Comparison of ENCODE assay signal across 8 mouse cellular contexts in the genomic region with DNA sequence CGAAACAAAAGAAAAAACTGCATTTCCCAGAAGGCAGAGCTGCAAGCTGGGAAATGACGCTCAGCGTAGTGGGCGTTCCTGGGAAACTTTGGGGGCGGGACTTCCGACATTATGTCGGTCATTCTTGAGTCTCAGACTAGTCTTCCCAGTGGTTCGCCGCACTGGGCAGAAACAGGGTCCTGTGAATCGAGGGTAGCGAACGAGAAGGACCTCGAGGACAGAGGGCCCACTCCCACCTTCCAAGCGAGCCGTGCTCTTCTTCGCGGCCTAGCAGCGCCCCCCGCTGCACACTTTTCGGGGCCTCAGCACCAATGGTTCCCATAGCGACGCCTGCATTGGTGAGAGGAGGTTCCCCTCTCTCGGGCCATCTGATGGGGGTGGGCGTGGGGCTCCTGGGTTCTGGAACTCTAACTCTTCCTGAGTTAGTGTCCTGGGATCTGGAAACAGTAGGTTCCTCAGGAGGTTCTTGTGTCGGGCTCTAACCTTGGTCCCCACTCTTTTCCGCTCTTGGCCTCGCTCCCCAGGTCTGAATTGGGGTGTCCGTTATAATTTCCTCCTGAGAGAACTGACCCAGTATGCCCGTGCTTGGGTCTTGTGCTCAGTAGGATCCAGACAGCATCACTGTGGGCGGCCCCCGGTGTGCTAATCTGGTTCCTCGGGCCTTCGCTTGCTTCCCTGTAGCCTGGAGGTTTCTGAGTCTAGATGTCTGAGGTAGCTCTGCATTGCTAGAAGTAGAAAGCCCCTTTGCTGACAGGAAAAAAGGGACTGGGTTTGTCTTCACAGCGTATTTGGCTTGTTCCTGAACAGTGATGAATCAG. TPM values are rescaled to one million over a fixed set of nuclear protein-coding genes. Genes with fewer than 3 reads are reported as not detected.
DNase-seq lines count a peak whose midpoint lies in the region; ATAC-seq lines count a peak whose summit lies in the region.

No protein-coding gene starts in this region.

- 0 out of 2 replicates have a peak, but pooled peaks cover 3% of the 10 kb centered on the region for H3K4me1 ChIP-seq in intestine, embryonic 15.5 days (replicated peaks)

- ATAC-seq in intestine, embryonic 15.5 days: peak; percentile 95
- peak; percentile 96 for ATAC-seq in megakaryocyte-erythroid progenitor cell, adult 5-6 weeks (replicated peaks; ENCODE audit: low FRiP score, low TSS enrichment, poor library complexity, severe bottlenecking)

- H3K9me3 ChIP-seq in intestine, embryonic 15.5 days: no peaks in the 10 kb centered on the region

- WGBS in intestine, embryonic 15.5 days: 32% methylated on average over 34 of the region's 34 CpGs

- DNase-seq in adrenal gland, postnatal 10 days: peak; percentile 86
- DNase-seq in embryo, embryonic 9.5 days (ENCODE audit: extremely low spot score): peak; percentile 70
- DNase-seq in gastrocnemius, postnatal 4 days (ENCODE audit: low spot score in 2 of 2): peak; percentile 46 to 76
- peak; percentile 74 for DNase-seq in left cerebral cortex, postnatal 14 days (ENCODE audit: low spot score in 2 of 2)
- DNase-seq in right cerebral cortex, postnatal 25 days: peak; percentile 79
- peak; percentile 62 to 73 for DNase-seq in urinary bladder, postnatal 36 days (ENCODE audit: low spot score in 2 of 2)

- H3K4me3 ChIP-seq in intestine, embryonic 15.5 days (replicated peaks): peak overlapping the region; percentile 61

- H3K4me2 ChIP-seq in intestine, embryonic 15.5 days (replicated peaks): peak overlapping the region; percentile 71

- no peak overlapping the region for H3K27ac ChIP-seq in intestine, embryonic 15.5 days

- H3K36me3 ChIP-seq in intestine, embryonic 15.5 days: no peaks in the 10 kb centered on the region

- intact Hi-C loops in left cerebral cortex, postnatal 14 days (cut with DNase I): no loop called here

- peak overlapping the region; percentile 59 for H3K9ac ChIP-seq in intestine, embryonic 15.5 days

- H3K27me3 ChIP-seq in intestine, embryonic 15.5 days (replicated peaks): no peaks in the 10 kb centered on the region

RNA-seq across cellular contexts. Expression of gene Gramd1a, which starts 52.8 kb away (rescaled TPM):
- 10 to 100 TPM; 39.4 to 60.0 TPM for total RNA-seq in adrenal gland, postnatal 10 days (2021)
- total RNA-seq in gastrocnemius, postnatal 4 days (2021): 10 to 100 TPM; 42.8 to 45.8 TPM
- 41.6 and 44.2 TPM in 2 replicates for polyA plus RNA-seq in intestine, embryonic 15.5 days (2015; fragmentation: Nextera tagmentation; extraction: Ambion mirVana)
- total RNA-seq in left cerebral cortex, postnatal 14 days (2021): 100 to 1,000 TPM; 111 to 121 TPM
- 75.2 and 78.4 TPM in 2 replicates for total RNA-seq in megakaryocyte-erythroid progenitor cell, adult 5-6 weeks (2014; fragmentation: Nextera tagmentation)
- 19.2 and 29.6 TPM in 2 replicates for total RNA-seq in megakaryocyte-erythroid progenitor cell, adult 5-6 weeks (2017)
